Mouse (Mus musculus) layer of hippocampus, postnatal 36 days (tissue): ENCODE measurements at regions not wholly inside any gene's neighbourhood (a gene's known extent, or its start where the extent isn't known, plus 50 kb on each side); places are given as distances from the start of the nearest gene placed in this dataset.

ENCODE experiments used
- DNase-seq, 2 experiments: peaks; one replicate each; pipeline ENCODE4 v3.0.0; 2022

GRCm38 (mm10) chr13:107698345-107698744 is 345.9 kb upstream of the Smim15 start:
- no peak for DNase-seq

- DNase-seq, result no peak
These were observed 352.0 kb upstream of the Smim15 start for GRCm38 (mm10) chr13:107692123-107692830.

DNA sequence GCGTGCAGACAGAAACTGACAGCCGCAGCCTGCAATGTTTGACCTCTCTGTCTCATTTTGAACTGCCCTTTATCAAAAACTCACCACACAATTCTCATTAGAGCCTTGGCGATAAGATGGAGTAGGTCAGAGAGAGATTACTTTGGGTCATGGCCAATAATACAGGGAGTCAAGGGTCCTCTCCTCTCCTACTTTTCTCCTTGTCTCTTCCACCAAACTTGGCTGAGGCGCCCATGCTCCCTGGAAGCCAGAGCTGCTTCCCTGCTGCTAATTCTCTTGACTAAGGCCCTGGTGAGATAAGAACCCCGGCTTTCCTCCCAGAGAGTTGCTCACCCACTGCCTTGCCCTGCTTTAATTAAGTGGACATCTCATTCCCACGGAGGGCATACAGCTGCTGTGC is 355.3 kb upstream of the Smim15 start:
- no peak for DNase-seq

DNA sequence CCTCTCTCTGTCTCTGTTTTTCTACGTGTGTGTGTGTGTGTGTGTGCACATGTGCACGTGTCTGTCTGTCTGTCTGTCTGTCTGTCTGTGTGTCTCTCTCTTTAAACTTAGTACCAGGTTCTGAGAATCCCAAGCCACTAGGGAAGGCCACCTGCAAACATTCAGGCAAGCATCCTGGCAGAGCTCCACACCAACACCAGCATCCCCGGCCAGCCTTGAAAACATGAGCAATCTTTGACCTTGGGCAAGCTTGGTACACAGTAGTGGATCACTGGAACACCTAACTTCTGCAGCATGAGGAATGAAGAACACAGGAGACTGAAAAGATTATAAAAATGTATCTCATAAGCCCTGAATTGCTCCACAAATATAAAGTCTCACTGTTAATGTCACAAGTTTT is 359.0 kb upstream of the Smim15 start:
- DNase-seq, result no peak

GRCm38 (mm10) chr13:107683909-107684308 is 360.3 kb upstream of the Smim15 start:
- no peak for DNase-seq

GRCm38 (mm10) chr13:107681719-107682118 is 362.5 kb upstream of the Smim15 start:
- no peak for DNase-seq

GRCm38 (mm10) chr13:107678860-107679259 is 365.4 kb upstream of the Smim15 start:
- no peak for DNase-seq

DNA sequence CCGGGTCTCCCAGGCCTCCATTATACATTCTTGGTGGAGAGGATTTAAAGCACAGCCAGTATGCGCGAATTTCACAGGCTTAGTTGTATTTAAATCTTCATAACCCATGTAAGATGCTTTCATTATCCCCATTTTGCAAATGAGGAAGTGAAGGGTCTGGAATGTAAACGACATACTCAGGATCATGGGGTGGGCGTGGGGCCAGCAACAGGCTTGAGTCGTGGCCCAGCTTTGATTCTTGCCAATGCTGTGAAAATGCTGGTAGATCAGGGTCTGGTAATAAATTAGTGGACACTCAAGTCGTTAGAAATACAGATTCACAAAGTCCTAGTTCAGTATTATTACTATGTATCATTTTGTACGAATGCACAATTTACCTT is 367.2 kb upstream of the Smim15 start:
- DNase-seq, result no peak

DNA sequence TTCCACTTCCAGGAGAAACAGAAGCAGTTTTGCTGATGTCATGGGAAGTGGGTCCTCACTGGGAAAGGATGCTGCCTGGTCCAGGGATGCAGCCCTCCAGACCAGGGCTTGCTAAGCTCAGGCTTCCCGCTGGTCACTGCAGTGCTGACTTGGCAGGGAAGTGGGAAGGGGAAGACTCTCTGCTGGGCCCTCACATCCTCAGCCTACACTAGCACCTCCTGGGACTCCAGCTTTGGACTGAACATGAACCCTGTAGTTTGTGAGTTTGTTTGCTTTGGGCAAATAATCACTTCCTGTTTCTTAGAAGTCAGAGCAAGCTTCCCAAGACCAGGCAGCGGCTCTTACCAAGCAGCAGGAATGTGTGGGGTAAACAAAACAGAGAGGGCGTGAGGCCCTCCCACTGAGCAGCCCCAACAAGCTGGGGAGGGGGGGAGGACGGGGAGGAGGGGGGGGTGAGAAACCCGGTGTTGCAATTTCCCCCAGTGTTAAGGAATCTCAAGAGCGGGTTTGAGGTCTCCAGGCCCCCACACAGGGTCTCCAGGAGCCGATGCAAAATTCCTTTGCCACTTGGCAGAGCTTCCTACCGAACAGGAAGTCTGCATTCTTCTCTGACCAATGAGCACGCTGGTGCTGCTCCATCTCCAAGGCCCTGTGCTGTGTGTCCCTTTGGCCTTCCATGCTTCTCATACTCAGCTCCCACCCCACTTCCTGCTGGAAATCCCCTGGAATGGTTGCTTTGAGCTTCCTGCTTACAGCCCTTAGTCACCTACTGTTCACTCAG is 367.7 kb upstream of the Smim15 start:
- no peak for DNase-seq

DNA sequence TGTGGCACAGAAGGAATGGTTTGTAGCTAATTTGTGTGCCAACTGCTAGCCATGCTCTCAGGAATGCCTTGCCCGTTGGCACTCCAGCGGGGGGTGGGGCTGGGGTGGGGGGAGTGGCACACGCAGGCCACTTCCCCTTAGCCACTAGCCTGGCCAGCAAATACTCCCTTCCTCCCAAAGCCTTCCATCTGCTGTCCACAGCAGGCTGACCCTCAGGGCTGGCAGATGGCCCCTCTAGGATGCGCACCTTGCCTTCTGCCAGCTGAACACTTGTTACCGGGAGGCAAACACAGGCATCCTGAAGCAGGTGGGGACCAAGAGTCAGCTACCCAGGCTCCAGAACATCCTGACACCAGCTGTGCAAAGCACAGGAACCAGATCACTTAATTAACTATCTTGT is 372.1 kb upstream of the Smim15 start:
- DNase-seq, result no peak

GRCm38 (mm10) chr13:107668509-107668908 is 375.7 kb upstream of the Smim15 start:
- DNase-seq, result no peak

- no peak for DNase-seq
These were observed 378.5 kb upstream of the Smim15 start for GRCm38 (mm10) chr13:107665775-107666174.

DNA sequence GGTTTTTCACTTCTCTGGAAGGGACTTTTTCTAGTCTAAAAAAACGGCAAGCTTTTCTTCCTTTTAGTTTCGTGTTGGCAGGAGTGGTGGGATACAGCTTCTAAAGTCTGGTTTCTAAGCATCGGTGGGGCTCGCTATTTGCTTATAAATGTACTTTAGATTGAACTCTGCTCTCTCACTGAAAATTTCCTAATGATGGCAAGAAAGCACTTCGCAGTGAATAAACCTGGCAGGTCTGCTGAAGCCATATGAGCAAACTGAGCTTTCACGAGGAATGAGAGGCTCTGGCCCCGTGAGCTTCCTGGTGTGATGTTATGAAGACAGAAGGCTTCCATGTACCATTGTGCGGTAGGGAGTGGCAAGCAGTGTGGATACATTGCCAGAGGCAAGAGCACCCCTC is 380.0 kb upstream of the Smim15 start:
- no peak for DNase-seq

DNA sequence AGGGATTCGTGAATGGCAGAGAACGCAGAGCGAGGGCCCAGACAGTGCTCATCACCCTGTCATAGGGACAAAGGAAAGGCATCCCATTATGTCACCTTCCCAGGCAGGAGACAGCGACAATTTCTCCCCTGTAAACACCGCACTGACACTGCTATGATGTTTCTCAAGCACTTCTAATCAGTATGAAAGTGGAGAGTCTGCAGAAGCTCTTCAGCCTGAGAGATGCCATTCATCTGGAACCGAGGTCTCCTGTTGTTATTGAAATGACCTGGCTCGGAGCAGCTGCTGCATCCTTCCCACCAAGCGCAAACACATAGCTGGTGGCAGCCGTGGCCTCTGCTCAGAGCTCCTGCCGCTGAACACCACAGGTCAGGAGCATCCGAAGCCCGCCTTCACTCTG is 380.5 kb upstream of the Smim15 start:
- no peak for DNase-seq

DNA sequence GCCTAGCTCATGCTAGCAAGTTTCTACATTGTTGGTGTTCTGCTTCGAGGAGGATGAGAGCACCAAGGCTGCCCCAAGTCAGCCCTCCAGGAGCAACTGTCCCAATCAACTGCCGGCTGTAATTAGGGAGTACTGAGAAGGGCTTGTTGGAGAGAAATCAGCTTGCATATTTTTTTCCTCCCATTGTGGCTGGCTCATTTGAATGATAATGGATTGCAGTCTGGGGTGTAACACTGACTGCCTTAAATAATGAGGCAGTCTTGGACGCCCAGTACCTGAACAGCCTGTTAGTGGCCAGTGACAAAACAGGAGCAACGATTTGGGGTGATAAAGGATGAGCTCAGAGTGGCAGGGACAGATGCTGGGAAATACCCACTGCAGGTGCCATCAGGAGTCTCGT is 382.8 kb upstream of the Smim15 start:
- DNase-seq, result no peak

- peak; percentile 32 to 48 for DNase-seq
These were observed 398.2 kb upstream of the Smim15 start for GRCm38 (mm10) chr13:107645865-107646645.

DNA sequence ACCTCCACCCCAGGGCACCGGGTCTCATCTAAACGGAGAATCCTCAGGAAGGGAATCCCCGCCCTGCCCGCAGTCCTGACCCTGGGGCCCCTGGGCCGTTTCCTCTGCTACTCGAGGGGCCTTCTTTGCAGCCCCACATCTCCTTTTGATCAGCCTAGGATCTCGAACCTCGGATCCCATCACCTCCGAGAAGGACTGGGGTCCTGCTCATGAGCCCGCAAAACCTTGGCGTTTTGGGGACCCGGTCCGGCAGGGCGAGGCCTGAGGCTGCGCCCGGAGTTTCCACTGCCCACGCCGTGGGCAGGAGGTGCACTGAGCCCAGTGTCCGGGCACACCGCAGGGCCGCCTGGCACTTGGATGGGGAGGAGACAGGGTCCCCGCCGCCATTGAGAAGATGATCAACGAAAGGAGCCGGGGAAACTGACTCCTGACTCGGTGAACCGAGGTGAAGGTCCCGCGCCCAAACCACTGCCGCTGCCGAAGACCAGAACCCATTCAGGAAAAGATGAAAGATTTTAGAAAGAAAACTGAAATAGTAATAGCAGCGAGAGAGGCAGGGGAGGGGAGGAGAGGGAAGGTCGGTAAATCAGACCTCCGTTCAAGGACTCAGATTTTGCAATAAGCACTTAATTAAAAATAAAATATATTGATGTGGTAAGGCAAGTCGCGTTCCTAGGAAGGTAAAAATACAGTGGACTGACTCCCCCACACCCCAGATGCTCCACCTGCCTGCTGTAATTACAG is 399.0 kb upstream of the Smim15 start:
- no peak for DNase-seq

- no peak for DNase-seq
These were observed 399.5 kb upstream of the Smim15 start for GRCm38 (mm10) chr13:107644705-107645104.

DNA sequence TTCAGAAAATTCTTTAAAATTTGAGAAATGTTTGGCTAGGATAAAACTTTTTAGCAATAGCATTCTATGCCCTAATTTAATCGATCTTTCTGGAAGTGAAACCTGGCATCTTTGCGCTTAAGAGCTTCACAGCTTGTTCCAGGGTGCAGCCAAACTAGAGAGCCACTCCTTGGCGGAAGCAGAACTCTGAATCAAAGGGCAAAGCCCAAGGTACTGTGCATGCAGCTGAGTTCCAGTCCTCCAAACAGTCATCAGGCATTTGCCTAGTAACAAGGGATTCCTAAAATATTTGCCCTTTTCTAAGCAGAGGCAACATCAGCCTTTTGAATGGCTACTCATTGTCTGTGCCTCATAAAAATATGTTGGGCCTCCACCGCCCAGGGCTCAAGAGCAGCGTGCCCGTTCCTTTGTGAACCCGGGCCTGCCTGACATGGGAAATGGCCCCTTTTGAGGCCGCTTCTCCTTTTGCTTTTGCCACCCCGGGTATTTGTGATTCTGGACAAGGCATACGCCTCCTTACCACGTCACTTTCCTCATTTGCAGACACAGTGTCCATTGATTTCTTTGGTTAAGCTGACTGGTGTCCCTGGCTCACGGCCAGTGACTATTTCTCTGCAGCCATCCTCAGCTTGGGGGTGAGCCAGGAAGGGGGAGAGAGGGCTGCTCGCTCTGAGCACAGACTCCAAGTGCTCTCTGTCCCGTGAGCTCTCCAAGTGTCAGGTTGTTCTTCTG is 402.2 kb upstream of the Smim15 start:
- DNase-seq, result peak; percentile 68 to 76

GRCm38 (mm10) chr13:107639620-107640019 is 404.6 kb upstream of the Smim15 start:
- no peak for DNase-seq

DNA sequence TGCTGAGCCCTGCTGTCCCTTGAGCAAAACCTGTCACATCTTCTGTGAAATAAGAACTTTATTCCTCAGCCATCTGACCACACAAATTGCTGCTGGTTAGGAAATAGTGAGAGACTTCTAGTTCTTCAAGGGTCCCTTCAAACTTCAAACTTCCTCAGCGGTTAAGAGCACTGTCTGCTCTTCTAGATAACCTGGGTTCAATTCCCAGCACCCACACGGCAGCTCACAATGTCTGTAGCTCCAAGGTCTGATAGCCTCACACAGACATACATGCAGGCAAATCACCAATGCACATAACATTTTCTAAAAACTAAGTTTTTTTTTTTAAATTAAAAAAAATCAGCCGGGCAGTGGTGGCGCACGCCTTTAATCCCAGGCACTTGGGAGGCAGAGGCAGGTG is 407.0 kb upstream of the Smim15 start:
- no peak for DNase-seq

DNA sequence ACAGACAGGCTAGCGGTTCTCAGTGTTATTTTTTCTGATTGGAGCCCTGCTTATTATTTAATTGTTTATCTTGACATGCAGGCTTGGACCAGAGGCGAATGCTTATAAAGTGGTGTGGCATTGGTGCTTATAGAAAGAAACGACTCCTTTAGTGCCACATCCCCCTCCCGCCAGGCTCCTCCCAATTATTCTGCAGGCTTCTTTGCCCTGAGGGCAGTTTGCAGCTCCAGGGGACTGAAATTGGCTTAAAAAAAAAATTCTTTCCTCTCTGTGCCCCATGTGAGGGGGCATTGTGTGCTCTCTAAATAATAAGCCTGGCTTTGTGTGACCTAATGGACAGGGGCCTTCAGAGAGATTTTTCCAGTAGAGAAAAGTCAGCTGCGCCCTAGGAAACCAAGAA is 409.1 kb upstream of the Smim15 start:
- no peak for DNase-seq
